Mouse (Mus musculus): ENCODE measurements around the gene Tnpo1. TPM values are rescaled to one million over a fixed set of nuclear protein-coding genes. Genes with fewer than 3 reads are reported as not detected.
"Not testable (repeated sequence)": the region's sequence is repeated elsewhere in the genome, so short reads cannot be mapped to it uniquely, and the experiment has no call there.

Tnpo1 gene
- total RNA-seq, 4 experiments from 2014 or later = 51.7 to 66.2 (median 62.7) TPM

DNA sequence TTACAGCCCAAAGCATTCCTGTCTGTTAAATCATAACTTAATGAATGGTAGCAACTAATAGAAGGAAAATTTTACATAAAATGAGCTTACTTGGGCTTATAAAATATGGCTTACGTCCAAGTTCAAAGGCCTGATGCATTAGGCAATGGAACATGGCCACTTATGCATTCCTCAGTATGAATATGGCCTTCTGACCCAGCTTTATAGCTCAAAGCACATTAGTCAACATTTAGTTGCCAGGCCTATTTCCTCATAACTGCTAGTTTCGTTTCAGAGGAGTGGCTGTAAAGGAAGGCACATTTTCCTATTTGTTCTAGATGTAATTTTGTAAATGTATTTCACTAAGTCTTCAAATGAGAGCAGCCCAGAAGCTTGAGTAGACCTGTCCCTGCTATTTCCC, 107.1 kb downstream of the Tnpo1 start:
- no peak for DNase-seq (ENCODE audit: low spot score in 2 of 2)

DNA sequence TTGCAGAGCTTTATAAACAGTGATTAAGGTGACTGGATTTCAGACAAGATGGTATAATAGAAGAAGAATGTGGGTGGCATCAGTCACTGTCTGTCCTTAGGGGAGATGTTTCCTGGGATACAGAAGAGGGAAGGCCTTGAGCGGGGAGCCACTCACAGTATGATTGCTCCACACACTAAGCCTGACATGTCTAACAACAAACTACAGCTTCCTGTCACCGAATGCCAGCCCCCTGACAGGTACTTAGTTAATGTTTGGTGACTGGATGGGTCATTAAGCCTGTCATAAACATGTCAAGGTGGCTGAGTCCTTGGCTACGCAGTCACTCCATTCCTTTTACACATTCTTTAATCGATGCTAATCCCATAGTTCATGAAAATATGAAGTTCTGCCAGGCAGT, 108.0 kb downstream of the Tnpo1 start:
- DNase-seq (ENCODE audit: low spot score in 2 of 2) = no peak

DNA sequence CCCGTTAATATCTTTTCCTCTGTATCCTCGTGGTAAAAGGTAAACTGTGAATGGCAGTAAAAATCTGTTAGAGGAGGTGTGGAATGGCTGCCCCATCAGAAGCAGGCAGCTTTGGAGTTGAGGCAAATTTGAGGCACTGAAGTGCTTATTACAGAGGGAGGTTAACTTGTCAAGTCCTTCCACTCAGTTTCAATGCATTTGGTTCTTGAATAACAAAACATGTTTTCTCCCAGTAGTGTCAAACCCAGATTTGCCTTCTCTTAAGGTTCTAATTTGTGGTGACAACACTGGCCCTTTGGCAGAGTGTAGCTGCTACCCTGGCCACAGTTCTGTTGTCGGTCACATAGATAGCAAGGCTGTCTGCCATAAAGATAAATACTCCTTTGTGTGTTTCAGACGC, 108.4 kb downstream of the Tnpo1 start:
- DNase-seq (ENCODE audit: low spot score in 2 of 2) = no peak

- DNase-seq (ENCODE audit: low spot score in 2 of 2) = not testable (repeated sequence)
These were observed 109.1 kb downstream of the Tnpo1 start for GRCm38 (mm10) chr13:98816981-98817660.

GRCm38 (mm10) chr13:98816571-98816970, 109.6 kb downstream of the Tnpo1 start:
- no peak for DNase-seq (ENCODE audit: low spot score in 2 of 2)

DNA sequence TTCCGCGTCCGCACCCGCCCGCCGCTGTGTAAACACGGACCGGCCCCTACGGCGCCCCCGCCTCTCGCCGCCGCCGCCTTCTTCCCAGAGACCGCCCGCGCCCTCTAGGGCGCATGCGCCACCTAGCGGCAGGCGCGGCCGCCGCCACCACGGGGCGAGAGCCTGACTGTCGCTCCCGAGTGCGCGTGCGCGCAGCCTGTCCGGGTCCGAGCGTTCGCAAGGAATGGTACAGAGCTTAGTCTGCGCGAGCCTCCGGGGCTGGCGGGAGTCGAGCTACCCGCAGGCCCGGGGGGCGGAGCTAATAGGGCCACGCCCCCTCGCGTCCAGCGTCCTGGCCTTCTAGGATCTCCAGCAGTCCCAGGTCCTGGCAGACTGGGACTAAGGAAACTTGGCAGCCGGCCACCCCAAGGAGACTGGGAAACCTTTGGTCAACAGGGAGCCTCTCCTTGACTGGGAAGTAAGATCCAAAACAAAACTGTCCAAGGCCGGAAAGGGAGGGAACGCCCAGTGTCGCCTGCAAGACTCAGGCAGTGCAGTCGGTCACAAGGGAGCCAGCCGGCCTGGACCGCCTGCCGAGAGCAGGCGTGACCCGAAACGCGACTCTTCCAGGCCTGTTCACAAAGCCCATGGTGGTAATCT, 110.9 kb downstream of the Tnpo1 start, which contains the start of gene Fcho2:
Gene Fcho2 (minus strand): TSS at position 303 of the 639 bp plus-strand sequence.
- peak; percentile 92 to 94 for DNase-seq (ENCODE audit: low spot score in 2 of 2)

DNA sequence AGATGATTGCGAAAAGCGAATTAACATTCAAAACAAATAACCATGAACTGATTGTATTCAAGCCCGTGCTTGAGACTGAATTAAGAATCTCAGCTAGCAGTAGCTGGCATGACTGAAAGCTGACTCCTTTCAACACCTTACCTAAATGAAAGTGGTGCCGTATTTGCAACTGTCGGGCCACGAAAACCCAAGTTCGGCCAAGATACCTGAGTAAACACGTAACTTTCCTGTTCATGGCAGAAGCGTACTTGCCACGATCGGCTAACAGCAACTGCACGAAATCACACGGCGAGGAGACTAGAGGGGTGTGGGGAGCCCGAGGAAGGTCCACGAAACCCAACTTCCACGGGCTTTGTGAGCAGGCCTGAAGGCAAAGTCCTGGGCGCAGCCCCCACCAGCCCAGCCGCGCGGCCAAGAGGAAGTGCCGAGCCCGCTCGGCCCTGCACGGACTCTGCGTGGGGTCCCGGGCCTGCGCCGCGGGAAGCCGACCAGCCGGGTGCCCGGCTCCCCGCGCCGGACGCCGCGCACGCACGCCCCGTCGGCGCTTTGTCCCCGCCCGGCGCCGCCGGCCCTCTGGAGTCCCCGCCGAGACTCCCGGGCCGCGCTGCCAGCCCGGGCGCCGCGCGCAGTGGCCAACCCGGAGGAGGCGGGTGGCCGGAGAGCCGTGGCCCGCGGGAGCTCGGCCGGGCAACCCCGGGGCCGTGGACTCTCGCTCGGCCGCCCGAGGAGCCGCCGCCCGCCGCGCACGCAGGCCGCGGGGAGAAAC, 111.7 kb downstream of the Tnpo1 start:
- peak in 1 of 2 experiments; percentile 40 for DNase-seq (ENCODE audit: low spot score in 2 of 2)

DNA sequence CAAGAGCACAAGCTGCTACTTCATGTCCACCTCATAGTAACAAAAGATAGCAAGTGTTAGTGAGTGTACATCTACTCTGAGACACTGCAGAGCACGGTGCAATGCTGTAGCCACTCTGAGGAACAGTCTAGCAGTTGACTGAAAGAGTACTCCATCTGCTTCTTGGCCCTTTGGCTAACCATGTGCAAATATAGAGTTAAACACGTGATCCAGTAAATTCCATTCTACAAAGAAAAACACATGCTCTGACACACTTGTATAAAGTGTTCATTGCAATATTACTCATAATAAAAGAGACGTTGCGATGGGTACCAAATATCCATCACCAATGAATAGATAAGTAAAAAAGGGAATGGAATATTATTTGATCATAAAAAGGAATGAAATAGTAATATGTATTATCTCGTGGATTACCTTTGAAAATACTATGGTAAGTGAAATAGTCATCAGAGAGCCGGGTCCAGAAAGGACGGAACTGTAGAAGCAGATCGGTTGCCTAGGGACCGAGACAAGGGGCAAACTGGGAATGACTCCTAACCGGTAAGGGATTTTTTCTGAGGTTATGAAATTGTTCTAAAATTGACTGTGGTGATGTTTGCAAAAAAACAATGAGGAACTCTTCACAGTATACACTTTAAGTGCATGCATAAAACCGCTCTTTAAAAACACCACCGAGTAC, 112.4 kb downstream of the Tnpo1 start:
- no peak for DNase-seq (ENCODE audit: low spot score in 2 of 2)

DNA sequence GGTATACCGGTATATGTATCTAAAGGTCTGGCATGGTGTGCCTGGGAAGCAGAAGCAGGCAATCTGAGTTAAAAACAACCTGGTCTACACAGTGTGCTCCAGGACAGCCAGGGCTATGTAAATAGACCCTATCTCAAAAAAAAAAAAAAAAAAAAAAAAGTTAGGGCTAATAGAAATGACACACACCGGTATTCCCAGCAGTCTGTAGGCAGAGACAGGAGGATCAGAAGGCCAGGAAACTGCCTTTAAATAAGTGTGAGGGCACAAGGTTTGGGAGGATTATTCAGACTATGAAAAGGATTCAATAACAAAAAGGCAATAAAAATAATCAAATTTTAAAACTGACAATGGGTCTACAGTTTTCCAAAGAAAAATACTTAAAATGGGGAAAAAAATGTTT, 113.0 kb downstream of the Tnpo1 start:
- no peak for DNase-seq (ENCODE audit: low spot score in 2 of 2)

DNA sequence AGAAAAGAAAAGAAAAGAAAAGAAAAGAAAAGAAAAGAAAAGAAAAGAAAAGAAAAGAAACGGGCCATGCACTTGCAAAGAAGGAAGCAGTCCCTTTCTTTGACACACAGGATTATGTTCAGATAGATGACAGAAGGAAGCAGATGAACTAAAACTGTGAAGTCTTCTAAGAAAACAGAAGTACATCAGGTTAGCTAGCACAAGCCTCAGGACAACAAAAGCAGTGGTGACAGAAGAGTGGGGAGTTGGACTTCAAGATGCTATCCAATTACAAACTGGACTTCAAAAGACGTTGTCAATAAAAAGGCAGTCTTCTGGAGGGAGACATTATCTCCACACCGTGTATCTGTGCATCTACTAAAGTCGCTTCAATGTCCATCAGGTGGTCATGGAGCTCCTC, 113.9 kb downstream of the Tnpo1 start:
- no peak for DNase-seq (ENCODE audit: low spot score in 2 of 2)

DNA sequence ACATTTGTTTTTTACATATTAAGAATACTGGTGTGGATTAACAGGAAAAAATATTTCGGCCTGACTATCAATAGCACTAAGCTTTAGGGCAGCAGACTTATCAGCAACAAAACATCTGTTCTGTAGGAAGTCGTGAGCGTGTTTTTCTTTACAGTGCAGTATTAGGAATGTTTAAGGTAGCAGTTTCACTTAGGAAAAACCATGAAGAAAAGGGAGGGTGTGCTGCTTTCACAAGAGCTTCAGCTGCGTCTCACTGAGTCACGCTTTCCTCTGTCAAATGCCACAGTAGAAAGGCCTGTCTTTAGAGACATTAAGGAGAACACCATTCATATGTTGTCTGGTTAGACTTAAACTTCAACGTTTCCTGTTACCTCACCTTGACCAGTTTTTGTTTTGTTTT, 116.0 kb downstream of the Tnpo1 start:
- no peak for DNase-seq (ENCODE audit: low spot score in 2 of 2)

DNA sequence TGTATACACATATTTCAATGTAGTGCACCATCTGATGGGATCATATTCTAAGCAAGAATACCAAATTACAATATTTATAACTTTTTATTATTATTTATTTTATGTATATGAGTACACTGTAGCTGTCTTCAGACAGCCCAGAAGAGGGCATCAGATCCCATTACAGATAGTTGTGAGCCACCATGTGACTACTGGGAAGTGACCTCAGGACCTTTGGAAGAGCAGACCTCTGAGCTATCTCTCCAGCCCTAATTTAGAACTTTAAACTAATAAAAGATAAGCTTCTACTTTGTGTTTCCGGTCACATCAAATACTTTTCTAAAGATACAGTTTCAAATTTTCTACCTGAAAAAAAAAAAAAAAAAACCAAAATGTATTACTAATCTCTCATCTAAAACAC, 117.1 kb downstream of the Tnpo1 start:
- DNase-seq (ENCODE audit: low spot score in 2 of 2) = no peak

- no peak for DNase-seq (ENCODE audit: low spot score in 2 of 2)
These were observed 121.7 kb downstream of the Tnpo1 start for GRCm38 (mm10) chr13:98804480-98804879.

- no peak for DNase-seq (ENCODE audit: low spot score in 2 of 2)
These were observed 122.5 kb downstream of the Tnpo1 start for GRCm38 (mm10) chr13:98803699-98804098.

DNA sequence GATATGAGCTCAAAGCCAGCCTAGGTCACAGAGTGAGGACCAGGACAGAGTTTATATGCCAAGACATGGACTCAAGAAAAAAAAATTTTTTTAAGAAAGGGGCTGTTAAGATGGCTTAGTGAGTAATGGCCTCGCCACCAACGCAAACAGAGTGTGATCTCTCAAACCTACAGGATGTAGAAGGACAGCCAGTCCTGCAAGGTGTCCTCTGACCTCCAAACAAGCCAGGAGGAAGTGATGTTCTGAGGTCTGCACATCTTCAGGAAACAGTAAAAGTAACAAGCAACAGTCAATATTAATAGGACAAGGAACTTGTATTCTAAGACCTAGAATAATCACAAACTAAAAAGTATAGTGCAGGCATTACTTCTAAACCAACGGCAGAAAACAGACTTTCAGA, 123.2 kb downstream of the Tnpo1 start:
- no peak for DNase-seq (ENCODE audit: low spot score in 2 of 2)

GRCm38 (mm10) chr13:98795511-98795910, 130.7 kb downstream of the Tnpo1 start:
- DNase-seq (ENCODE audit: low spot score in 2 of 2) = no peak

- no peak for DNase-seq (ENCODE audit: low spot score in 2 of 2)
These were observed 133.3 kb downstream of the Tnpo1 start for GRCm38 (mm10) chr13:98792864-98793263.

- no peak for DNase-seq (ENCODE audit: low spot score in 2 of 2)
These were observed 134.5 kb downstream of the Tnpo1 start for GRCm38 (mm10) chr13:98791693-98792092.

Measured in left cerebral cortex, adult 8-10 months (tissue).